Mouse (Mus musculus) forebrain, embryonic 10.5 days (tissue): ENCODE data around the gene Twf2. TPM values are rescaled to one million over a fixed set of nuclear protein-coding genes. Genes with fewer than 3 reads are reported as not detected.

ENCODE experiments used
- DNase-seq: peaks from one replicate; pipeline ENCODE4 v3.0.0-alpha.2; 2017; ENCODE audit warnings: low spot score; ENCODE audit errors: extremely low spot score
- H3K27ac ChIP-seq: fragments of 300-500 bp; sonication (generic); 2 replicates; pipeline ENCODE4 v1.5.1; 2016; ENCODE audit warnings: mild to moderate bottlenecking
- H3K27me3 ChIP-seq: fragments of 300-500 bp; sonication (generic); 2 replicates; pipeline ENCODE4 v1.6.1; 2016; ENCODE audit warnings: mild to moderate bottlenecking; ENCODE audit not compliant: poor library complexity, severe bottlenecking
- H3K36me3 ChIP-seq: fragments of 300-500 bp; sonication (generic); replicated peaks from 2 replicates; pipeline ENCODE4 v1.6.1; 2016; ENCODE audit warnings: mild to moderate bottlenecking, moderate library complexity
- H3K4me1 ChIP-seq: fragments of 300-500 bp; sonication (generic); 2 replicates; pipeline ENCODE4 v1.6.1; 2016
- H3K4me3 ChIP-seq: fragments of 300-500 bp; sonication (generic); 2 replicates; pipeline ENCODE4 v1.5.1; 2016; ENCODE audit warnings: mild to moderate bottlenecking, moderate library complexity
- H3K9me3 ChIP-seq: fragments of 300-500 bp; sonication (generic); 2 replicates; pipeline ENCODE4 v1.6.1; 2016; ENCODE audit warnings: mild to moderate bottlenecking, moderate library complexity
- WGBS: fragments of 180-500 bp; shearing (Covaris S2); methylation state at CpG from one replicate; pipeline ENCODE4 v1.1.7; 2016; 5-methylcytosine and 5-hydroxymethylcytosine counted together
- polyA plus RNA-seq: library from polyadenylated mRNA; unstranded; fragments of >200 nt; fragmentation: Nextera tagmentation; extraction: Ambion mirVana; gene quantifications from 2 replicates; pipeline ENCODE4 v1.2.1, GENCODE M21; 2016

Gene Twf2
- polyA plus RNA-seq: 70.9 and 71.8 TPM in 2 replicates

GRCm38 (mm10) chr9:106202819-106203636 is at the start of gene Twf2:
Gene Twf2, plus strand, starts transcription at chr9:106203108.
- Histone ChIP-seq H3K4me3 (peak within 1 kb of the TSS; percentile 68), H3K27me3 (peaks cover 33% of the 10 kb centered on the region), H3K36me3 (peaks cover 18% of the 10 kb centered on the region), H3K9me3 (no peaks in the 10 kb centered on the region), H3K27ac (peak within 1 kb of the TSS; percentile 85), H3K4me1 (peaks cover 66% of the 10 kb centered on the region)
- 2% methylated on average over 61 of the region's 61 CpGs for WGBS
- DNase-seq: peak; percentile 91

GRCm38 (mm10) chr9:106154106-106154505 is 48.8 kb upstream of the Twf2 start:
- no peak overlapping the region for H3K4me3 ChIP-seq
- peaks cover 54% of the 10 kb centered on the region for H3K36me3 ChIP-seq
- peaks cover 63% of the 10 kb centered on the region for H3K4me1 ChIP-seq
- H3K27ac ChIP-seq: no peak overlapping the region
- 90% methylated on average over 9 of the region's 9 CpGs for WGBS
- no peaks in the 10 kb centered on the region for H3K9me3 ChIP-seq
- H3K27me3 ChIP-seq: peaks cover 15% of the 10 kb centered on the region
- DNase-seq: no peak

- Histone ChIP-seq H3K4me1 (peaks cover 51% of the 10 kb centered on the region), H3K27ac (peak overlapping the region; percentile 72), H3K27me3 (no peaks in the 10 kb centered on the region), H3K4me3 (no peak overlapping the region), H3K9me3 (no peaks in the 10 kb centered on the region), H3K36me3 (peaks cover 38% of the 10 kb centered on the region)
- peak; percentile 82 for DNase-seq
- WGBS: 54% methylated on average over 5 of the region's 5 CpGs
Measured at GRCm38 (mm10) chr9:106156419-106156818, 46.5 kb upstream of the Twf2 start.

GRCm38 (mm10) chr9:106156921-106157622 is 45.8 kb upstream of the Twf2 start:
- Histone ChIP-seq H3K36me3 (peaks cover 32% of the 10 kb centered on the region), H3K27me3 (no peaks in the 10 kb centered on the region), H3K4me1 (peaks cover 47% of the 10 kb centered on the region), H3K9me3 (no peaks in the 10 kb centered on the region), H3K27ac (peak overlapping the region; percentile 72; the same call in 1 of the 2 replicates), H3K4me3 (no peak overlapping the region)
- DNase-seq: no peak
- 82% methylated on average over 21 of the region's 21 CpGs for WGBS

- Histone ChIP-seq H3K4me1 (peaks cover 44% of the 10 kb centered on the region), H3K36me3 (peaks cover 27% of the 10 kb centered on the region), H3K27me3 (no peaks in the 10 kb centered on the region), H3K9me3 (no peaks in the 10 kb centered on the region), H3K27ac (0 out of 2 replicates have a peak overlapping the region, but pooled peaks have one; percentile 72), H3K4me3 (no peak overlapping the region)
- no peak for DNase-seq
- whole genome bisulfite sequencing: 87% methylated on average over 10 of the region's 10 CpGs
Measured at GRCm38 (mm10) chr9:106157623-106157925, 45.3 kb upstream of the Twf2 start.

GRCm38 (mm10) chr9:106158037-106158491 is 44.8 kb upstream of the Twf2 start, which contains the start of gene Glyctk:
Gene Glyctk, minus strand, starts transcription at chr9:106158138.
- Histone ChIP-seq H3K27ac (peak within 1 kb of the TSS; percentile 72; the same call in 1 of the 2 replicates), H3K36me3 (peaks cover 22% of the 10 kb centered on the region), H3K4me3 (no peak within 1 kb of the TSS), H3K4me1 (peaks cover 44% of the 10 kb centered on the region), H3K27me3 (no peaks in the 10 kb centered on the region), H3K9me3 (no peaks in the 10 kb centered on the region)
- no peak for DNase-seq
- WGBS: 84% methylated on average over 6 of the region's 6 CpGs

- Histone ChIP-seq H3K27ac (peak overlapping the region; percentile 97; the same call in 1 of the 2 replicates), H3K27me3 (no peaks in the 10 kb centered on the region), H3K4me1 (peaks cover 44% of the 10 kb centered on the region), H3K4me3 (peak overlapping the region; percentile 72), H3K36me3 (peaks cover 10% of the 10 kb centered on the region), H3K9me3 (no peaks in the 10 kb centered on the region)
- DNase-seq: no peak
- WGBS: 85% methylated on average over 9 of the region's 9 CpGs
Measured at GRCm38 (mm10) chr9:106159237-106159636, 43.7 kb upstream of the Twf2 start.

- Histone ChIP-seq H3K9me3 (no peaks in the 10 kb centered on the region), H3K27ac (peak overlapping the region; percentile 97), H3K36me3 (peaks cover 4% of the 10 kb centered on the region), H3K27me3 (no peaks in the 10 kb centered on the region), H3K4me1 (peaks cover 39% of the 10 kb centered on the region), H3K4me3 (peak overlapping the region; percentile 72)
- DNase-seq: peak; percentile 93
- 3% methylated on average over 24 of the region's 24 CpGs for WGBS
Measured at GRCm38 (mm10) chr9:106159784-106160301, 43.1 kb upstream of the Twf2 start.

- Histone ChIP-seq H3K4me3 (peak overlapping the region; percentile 72), H3K27ac (peak overlapping the region; percentile 97), H3K9me3 (no peaks in the 10 kb centered on the region), H3K36me3 (no peaks in the 10 kb centered on the region), H3K27me3 (no peaks in the 10 kb centered on the region), H3K4me1 (peaks cover 33% of the 10 kb centered on the region)
- WGBS: 52% methylated on average over 5 of the region's 5 CpGs
- no peak for DNase-seq
Measured at GRCm38 (mm10) chr9:106160426-106160825, 42.5 kb upstream of the Twf2 start.

GRCm38 (mm10) chr9:106166709-106167108 is 36.2 kb upstream of the Twf2 start:
- Histone ChIP-seq H3K27me3 (peaks cover 9% of the 10 kb centered on the region), H3K9me3 (no peaks in the 10 kb centered on the region), H3K36me3 (no peaks in the 10 kb centered on the region), H3K4me1 (peaks cover 11% of the 10 kb centered on the region), H3K27ac (no peak overlapping the region), H3K4me3 (no peak overlapping the region)
- DNase-seq: no peak
- 90% methylated on average over 2 of the region's 2 CpGs for WGBS

GRCm38 (mm10) chr9:106167241-106167640 is 35.7 kb upstream of the Twf2 start:
- Histone ChIP-seq H3K27ac (no peak overlapping the region), H3K36me3 (no peaks in the 10 kb centered on the region), H3K27me3 (peaks cover 9% of the 10 kb centered on the region), H3K4me1 (peaks cover 13% of the 10 kb centered on the region), H3K9me3 (no peaks in the 10 kb centered on the region), H3K4me3 (no peak overlapping the region)
- DNase-seq: no peak
- WGBS: 79% methylated on average over 3 of the region's 3 CpGs

- Histone ChIP-seq H3K4me3 (no peak overlapping the region), H3K4me1 (peaks cover 17% of the 10 kb centered on the region), H3K27me3 (peaks cover 9% of the 10 kb centered on the region), H3K27ac (no peak overlapping the region), H3K9me3 (no peaks in the 10 kb centered on the region), H3K36me3 (no peaks in the 10 kb centered on the region; the same call in 1 of the 2 replicates)
- no peak for DNase-seq
- 30% methylated on average over 1 of the region's 1 CpGs for whole genome bisulfite sequencing
Measured at GRCm38 (mm10) chr9:106167703-106168102, 35.2 kb upstream of the Twf2 start.
